11 mouse cellular contexts compared by ENCODE assay signal in genomic region chr14:67613691-67614090, GRCm38 (mm10).
DNase-seq lines count a peak whose midpoint lies in the region; ATAC-seq lines count a peak whose summit lies in the region.
"Had no signal": no experiment of that assay in that cellular context is flagged by ENCODE, and none has a peak within 500 bp of the region (broad histone marks: within the 10 kb centered on the region; RNA-seq: fewer than 3 reads in every experiment).

No protein-coding gene starts in this region.

- DNase-seq in left cerebral cortex, adult 8-10 months (ENCODE audit: low spot score in 2 of 2) = no peak
- DNase-seq in thymus, postnatal 36 days = no peak
- DNase-seq: forebrain, postnatal 0 days; lung, postnatal 4 days; thymus, postnatal 4 days had no signal

- no peaks in the 10 kb centered on the region for H3K9me3 ChIP-seq in hindbrain, embryonic 13.5 days
- H3K9me3 ChIP-seq in hindbrain, embryonic 16.5 days (ENCODE audit: control insufficient read depth, low read length) = no peaks in the 10 kb centered on the region
- H3K9me3 ChIP-seq in embryonic facial prominence, embryonic 13.5 days = no peaks in the 10 kb centered on the region
- no peaks in the 10 kb centered on the region for H3K9me3 ChIP-seq in limb, embryonic 12.5 days

- 0 out of 2 replicates have a peak overlapping the region, but pooled peaks have one; percentile 28 for H3K4me2 ChIP-seq in hindbrain, embryonic 13.5 days
- H3K4me2 ChIP-seq in hindbrain, embryonic 16.5 days (ENCODE audit: low read length) = no peak overlapping the region; the same call in none of the 2 replicates
- H3K4me2 ChIP-seq in embryonic facial prominence, embryonic 13.5 days = peak overlapping the region; percentile 56
- H3K4me2 ChIP-seq in limb, embryonic 12.5 days = peak overlapping the region; percentile 54

- no peak overlapping the region for H3K9ac ChIP-seq in hindbrain, embryonic 13.5 days
- H3K9ac ChIP-seq in hindbrain, embryonic 16.5 days (ENCODE audit: low read depth, low read length) = no peak overlapping the region
- H3K9ac ChIP-seq in embryonic facial prominence, embryonic 13.5 days = no peak overlapping the region
- H3K9ac ChIP-seq in limb, embryonic 12.5 days (replicated peaks) = 0 out of 2 replicates have a peak overlapping the region, but pooled peaks have one; percentile 23
- H3K9ac ChIP-seq: forebrain, postnatal 0 days had no signal

- H3K27me3 ChIP-seq in hindbrain, embryonic 13.5 days = peaks cover 7% of the 10 kb centered on the region
- peaks cover 2% of the 10 kb centered on the region; the same call in 1 of the 2 replicates for H3K27me3 ChIP-seq in hindbrain, embryonic 16.5 days (replicated peaks; ENCODE audit: control insufficient read depth, insufficient read depth, low read length)
- H3K27me3 ChIP-seq in embryonic facial prominence, embryonic 13.5 days = peaks cover 49% of the 10 kb centered on the region
- peaks cover 24% of the 10 kb centered on the region for H3K27me3 ChIP-seq in limb, embryonic 12.5 days

- no peak for ATAC-seq in hindbrain, embryonic 13.5 days (ENCODE audit: low FRiP score)
- ATAC-seq in hindbrain, embryonic 16.5 days = no peak
- no peak for ATAC-seq in embryonic facial prominence, embryonic 13.5 days (ENCODE audit: insufficient number of reproducible peaks, insufficient read depth, low FRiP score, low TSS enrichment, low read depth)
- no peak for ATAC-seq in limb, embryonic 12.5 days (ENCODE audit: insufficient number of reproducible peaks, insufficient read depth, low FRiP score, low TSS enrichment, low read depth)
- no peak for ATAC-seq in granulocyte monocyte progenitor cell, adult 5-6 weeks (replicated peaks; ENCODE audit: poor library complexity, severe bottlenecking)
- ATAC-seq: forebrain, postnatal 0 days had no signal

- H3K4me3 ChIP-seq in hindbrain, embryonic 13.5 days = no peak overlapping the region
- H3K4me3 ChIP-seq in hindbrain, embryonic 16.5 days (ENCODE audit: low read length) = no peak overlapping the region
- H3K4me3 ChIP-seq in brown adipose tissue, adult 24 weeks (ENCODE audit: insufficient read depth, low read depth, low read length) = peak overlapping the region; percentile 54
- H3K4me3 ChIP-seq in embryonic facial prominence, embryonic 13.5 days = peak overlapping the region; percentile 29; the same call in 1 of the 2 replicates
- peak overlapping the region; percentile 25; the same call in 1 of the 2 replicates for H3K4me3 ChIP-seq in limb, embryonic 12.5 days (replicated peaks)

- H3K36me3 ChIP-seq in hindbrain, embryonic 13.5 days = no peaks in the 10 kb centered on the region
- H3K36me3 ChIP-seq in hindbrain, embryonic 16.5 days (ENCODE audit: control insufficient read depth, insufficient read depth, low read length) = no peaks in the 10 kb centered on the region
- no peaks in the 10 kb centered on the region for H3K36me3 ChIP-seq in embryonic facial prominence, embryonic 13.5 days
- no peaks in the 10 kb centered on the region for H3K36me3 ChIP-seq in limb, embryonic 12.5 days

- no peak overlapping the region for H3K27ac ChIP-seq in hindbrain, embryonic 13.5 days
- no peak overlapping the region for H3K27ac ChIP-seq in hindbrain, embryonic 16.5 days (ENCODE audit: low read depth, low read length)
- H3K27ac ChIP-seq in brown adipose tissue, adult 24 weeks (replicated peaks; ENCODE audit: low read depth, low read length) = peak overlapping the region; percentile 65
- H3K27ac ChIP-seq in embryonic facial prominence, embryonic 13.5 days = 0 out of 2 replicates have a peak overlapping the region, but pooled peaks have one; percentile 5
- H3K27ac ChIP-seq in limb, embryonic 12.5 days = peak overlapping the region; percentile 81

- WGBS in hindbrain, embryonic 13.5 days = 82% methylated on average over 13 of the region's 13 CpGs
- WGBS in hindbrain, embryonic 16.5 days = 88% methylated on average over 13 of the region's 13 CpGs
- WGBS in embryonic facial prominence, embryonic 13.5 days = 54% methylated on average over 13 of the region's 13 CpGs
- WGBS in limb, embryonic 12.5 days = 36% methylated on average over 13 of the region's 13 CpGs

- H3K4me1 ChIP-seq in hindbrain, embryonic 13.5 days (replicated peaks) = peaks cover 35% of the 10 kb centered on the region
- H3K4me1 ChIP-seq in hindbrain, embryonic 16.5 days (ENCODE audit: control insufficient read depth, insufficient read depth, low read depth, low read length) = peaks cover 2% of the 10 kb centered on the region
- H3K4me1 ChIP-seq in brown adipose tissue, adult 24 weeks (ENCODE audit: control insufficient read depth, insufficient read depth, insufficient read length, low read length) = peaks cover 10% of the 10 kb centered on the region; the same call in 1 of the 2 replicates
- H3K4me1 ChIP-seq in embryonic facial prominence, embryonic 13.5 days = peaks cover 53% of the 10 kb centered on the region
- peaks cover 63% of the 10 kb centered on the region for H3K4me1 ChIP-seq in limb, embryonic 12.5 days (replicated peaks)

Comparison
In these comparisons a context has a peak if more than half of its experiments do, and no peak if none do; other contexts are left out.
1. H3K27ac ChIP-seq: peak in brown adipose tissue, adult 24 weeks (single experiment), embryonic facial prominence, embryonic 13.5 days (single experiment) and limb, embryonic 12.5 days (single experiment); none in hindbrain, embryonic 13.5 days (single experiment) and hindbrain, embryonic 16.5 days (single experiment).
2. H3K4me3 ChIP-seq: peak in brown adipose tissue, adult 24 weeks (single experiment), embryonic facial prominence, embryonic 13.5 days (single experiment) and limb, embryonic 12.5 days (single experiment); none in hindbrain, embryonic 13.5 days (single experiment) and hindbrain, embryonic 16.5 days (single experiment).